Mouse (Mus musculus): ENCODE results near the gene Scaf1. TPM values are rescaled to one million over a fixed set of nuclear protein-coding genes. Genes with fewer than 3 reads are reported as not detected.

Scaf1 gene
- polyA plus RNA-seq, 1 experiment from 2014 or later: 49.4 TPM

DNA sequence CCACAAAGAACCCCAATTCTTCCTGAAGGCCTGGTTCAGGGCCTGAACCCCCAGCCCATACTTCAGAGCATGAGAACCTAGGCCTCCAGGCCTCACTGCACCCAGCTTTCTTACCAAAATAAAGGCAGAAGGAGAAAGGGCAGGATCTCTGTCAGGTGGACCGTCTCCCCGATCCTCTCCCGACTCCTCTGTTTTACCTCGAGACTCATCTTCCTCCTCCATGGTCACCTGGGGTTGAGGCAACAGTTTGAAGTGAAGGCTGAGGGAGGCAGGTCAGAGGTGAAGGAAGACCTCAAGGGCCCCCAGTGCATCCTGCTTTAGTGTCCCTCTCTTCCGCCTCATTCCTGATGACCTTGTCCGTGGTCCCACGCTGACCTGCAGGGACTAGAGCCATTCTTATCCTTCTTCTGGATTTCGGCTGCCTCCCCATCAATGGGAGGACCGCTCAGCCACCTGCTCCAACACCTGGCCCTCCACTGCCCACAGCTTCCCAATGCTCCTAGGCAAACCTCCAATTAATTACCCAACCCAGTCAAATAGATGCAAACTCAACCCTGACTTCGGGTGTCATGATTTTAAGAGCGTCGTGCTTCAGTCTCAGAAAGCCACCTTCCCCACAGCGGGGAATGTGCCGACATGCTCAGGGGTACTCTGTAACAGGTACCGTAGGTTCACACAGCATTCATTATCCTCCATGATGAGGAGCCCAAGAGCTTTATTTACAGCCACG is 2.6 kb downstream of the Scaf1 start:
- H3K9me3 ChIP-seq (ENCODE audit: control insufficient read depth, low read length): no peaks in the 10 kb centered on the region
- whole genome bisulfite sequencing: 94% methylated on average over 16 of the region's 16 CpGs
- ATAC-seq (replicated peaks; ENCODE audit: low FRiP score, low TSS enrichment, low read depth): no peak

DNA sequence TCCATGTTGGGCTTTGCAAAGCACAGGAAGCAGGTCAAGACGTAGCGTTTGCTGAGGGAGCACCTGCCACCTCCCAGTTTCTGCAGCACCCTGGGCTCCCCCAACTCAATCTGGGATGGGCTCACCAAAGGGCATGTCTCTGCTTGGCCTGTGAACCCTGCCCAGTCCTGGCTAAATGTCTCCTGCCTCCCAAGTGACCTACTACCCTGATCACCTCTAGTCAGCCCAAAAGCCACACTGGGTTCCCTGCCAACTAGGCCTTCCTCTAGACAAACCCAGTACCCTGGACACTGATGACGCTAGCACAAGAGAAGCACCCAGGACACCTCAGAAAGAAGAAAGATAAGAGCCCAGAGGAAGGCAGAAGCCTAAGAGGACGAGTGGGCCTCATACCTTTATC is 3.3 kb downstream of the Scaf1 start:
- H3K4me3 ChIP-seq (ENCODE audit: low read depth, low read length): no peak overlapping the region
- ATAC-seq (replicated peaks; ENCODE audit: low FRiP score, low TSS enrichment, low read depth) (no peak), DNase-seq (ENCODE audit: low spot score) (no peak)
- no peak overlapping the region for H3K9ac ChIP-seq (ENCODE audit: low read length)
- H3K4me1 ChIP-seq (replicated peaks; ENCODE audit: control insufficient read depth, insufficient read depth, low read length): peaks cover 6% of the 10 kb centered on the region
- H3K9me3 ChIP-seq (ENCODE audit: control insufficient read depth, low read length): no peaks in the 10 kb centered on the region
- H3K27me3 ChIP-seq (replicated peaks; ENCODE audit: control insufficient read depth, insufficient read depth, low read length): no peaks in the 10 kb centered on the region
- H3K27ac ChIP-seq (ENCODE audit: low read depth): no peak overlapping the region
- H3K36me3 ChIP-seq (ENCODE audit: control insufficient read depth, insufficient read depth, low read length): peaks cover 60% of the 10 kb centered on the region
- WGBS: 82% methylated on average over 4 of the region's 4 CpGs
- no peak overlapping the region for H3K4me2 ChIP-seq (ENCODE audit: low read length)

More for the DNA sequence above, 2.6 kb downstream of the Scaf1 start:
- H3K4me1 ChIP-seq (replicated peaks; ENCODE audit: control insufficient read depth, insufficient read depth, low read length): peaks cover 11% of the 10 kb centered on the region
- DNase-seq (ENCODE audit: low spot score): no peak
- H3K4me2 ChIP-seq (ENCODE audit: low read length): no peak overlapping the region
- H3K27me3 ChIP-seq (replicated peaks; ENCODE audit: control insufficient read depth, insufficient read depth, low read length): no peaks in the 10 kb centered on the region
- peaks cover 53% of the 10 kb centered on the region for H3K36me3 ChIP-seq (ENCODE audit: control insufficient read depth, insufficient read depth, low read length)
- no peak overlapping the region for H3K4me3 ChIP-seq (ENCODE audit: low read depth, low read length)
- H3K27ac ChIP-seq (ENCODE audit: low read depth): no peak overlapping the region
- H3K9ac ChIP-seq (ENCODE audit: low read length): no peak overlapping the region

DNA sequence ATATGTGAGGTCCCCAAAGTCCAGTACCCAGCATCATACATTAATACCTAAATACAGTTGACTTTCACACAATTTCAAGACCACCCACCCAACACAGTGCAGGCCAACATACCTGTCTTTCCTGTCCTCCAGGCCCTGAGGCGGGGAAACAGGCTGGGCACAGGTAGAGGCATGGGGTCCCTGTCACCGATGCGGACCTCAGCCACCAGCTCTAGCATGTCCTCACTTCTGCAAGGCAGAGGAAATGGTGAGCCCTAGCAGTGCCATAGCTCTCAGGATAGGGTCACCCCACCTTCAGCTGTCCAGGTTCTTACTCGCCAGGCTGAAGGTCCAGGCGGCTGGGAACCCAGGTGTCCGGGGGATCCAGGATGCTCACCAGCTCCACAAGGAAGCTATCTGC is 4.2 kb downstream of the Scaf1 start:
- Histone ChIP-seq H3K4me3 (ENCODE audit: low read depth, low read length) (no peak overlapping the region), H3K4me2 (ENCODE audit: low read length) (no peak overlapping the region), H3K9ac (ENCODE audit: low read length) (no peak overlapping the region), H3K4me1 (replicated peaks; ENCODE audit: control insufficient read depth, insufficient read depth, low read length) (peaks cover 6% of the 10 kb centered on the region), H3K36me3 (ENCODE audit: control insufficient read depth, insufficient read depth, low read length) (peaks cover 69% of the 10 kb centered on the region), H3K9me3 (ENCODE audit: control insufficient read depth, low read length) (no peaks in the 10 kb centered on the region), H3K27ac (ENCODE audit: low read depth) (no peak overlapping the region), H3K27me3 (replicated peaks; ENCODE audit: control insufficient read depth, insufficient read depth, low read length) (no peaks in the 10 kb centered on the region)
- ATAC-seq (replicated peaks; ENCODE audit: low FRiP score, low TSS enrichment, low read depth): no peak
- no peak for DNase-seq (ENCODE audit: low spot score)
- 97% methylated on average over 6 of the region's 6 CpGs for WGBS

DNA sequence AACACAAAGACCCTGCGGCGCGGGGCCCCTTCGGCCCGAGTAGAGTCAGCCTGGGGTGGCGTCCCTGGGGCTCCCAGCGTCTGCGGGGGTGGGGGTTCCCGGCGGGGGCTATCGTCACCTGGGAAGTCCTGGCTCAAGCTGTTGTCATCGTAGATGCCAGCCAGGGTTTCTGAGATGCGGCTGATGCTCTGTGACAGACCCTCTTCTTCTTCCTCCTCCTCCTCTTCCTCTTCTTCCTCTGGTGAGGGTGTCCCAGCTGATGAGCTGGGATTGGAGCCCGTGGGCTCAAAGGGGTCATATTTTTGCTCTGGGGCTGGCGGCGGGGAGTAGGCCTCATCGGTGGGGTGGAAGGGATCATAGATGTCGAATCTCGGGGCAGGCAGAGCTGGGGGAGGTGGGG is 7.8 kb downstream of the Scaf1 start:
- no peak overlapping the region for H3K27ac ChIP-seq (ENCODE audit: low read depth)
- H3K9me3 ChIP-seq (ENCODE audit: control insufficient read depth, low read length): no peaks in the 10 kb centered on the region
- no peak overlapping the region for H3K4me3 ChIP-seq (ENCODE audit: low read depth, low read length)
- DNase-seq (ENCODE audit: low spot score) (no peak), ATAC-seq (replicated peaks; ENCODE audit: low FRiP score, low TSS enrichment, low read depth) (no peak)
- no peaks in the 10 kb centered on the region for H3K27me3 ChIP-seq (replicated peaks; ENCODE audit: control insufficient read depth, insufficient read depth, low read length)
- no peaks in the 10 kb centered on the region for H3K4me1 ChIP-seq (replicated peaks; ENCODE audit: control insufficient read depth, insufficient read depth, low read length)
- H3K4me2 ChIP-seq (ENCODE audit: low read length): no peak overlapping the region
- peaks cover 97% of the 10 kb centered on the region for H3K36me3 ChIP-seq (ENCODE audit: control insufficient read depth, insufficient read depth, low read length)
- no peak overlapping the region for H3K9ac ChIP-seq (ENCODE audit: low read length)
- 97% methylated on average over 19 of the region's 19 CpGs for WGBS

DNA sequence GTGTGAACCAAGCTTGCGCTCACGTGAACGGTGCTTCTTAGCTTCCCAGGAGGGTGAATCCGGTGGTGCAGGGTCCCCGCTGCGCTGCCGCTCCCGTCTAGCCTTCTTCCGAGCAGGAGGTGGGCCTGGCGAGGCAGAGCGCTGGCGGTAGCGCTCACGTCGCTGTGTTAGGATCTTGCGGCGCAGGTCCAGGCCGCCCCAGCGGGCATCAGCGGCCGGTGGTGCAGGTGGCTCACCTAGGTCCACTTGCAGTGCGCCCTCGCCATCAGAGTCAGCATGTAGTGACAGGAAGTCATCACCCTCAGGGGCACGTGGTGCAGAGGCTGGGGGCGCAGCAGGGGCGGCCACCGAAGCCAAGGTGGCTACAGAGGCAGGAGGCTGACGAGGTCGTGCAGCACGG is 8.3 kb downstream of the Scaf1 start:
- no peak for ATAC-seq (replicated peaks; ENCODE audit: low FRiP score, low TSS enrichment, low read depth)
- no peak overlapping the region for H3K27ac ChIP-seq (ENCODE audit: low read depth)

DNA sequence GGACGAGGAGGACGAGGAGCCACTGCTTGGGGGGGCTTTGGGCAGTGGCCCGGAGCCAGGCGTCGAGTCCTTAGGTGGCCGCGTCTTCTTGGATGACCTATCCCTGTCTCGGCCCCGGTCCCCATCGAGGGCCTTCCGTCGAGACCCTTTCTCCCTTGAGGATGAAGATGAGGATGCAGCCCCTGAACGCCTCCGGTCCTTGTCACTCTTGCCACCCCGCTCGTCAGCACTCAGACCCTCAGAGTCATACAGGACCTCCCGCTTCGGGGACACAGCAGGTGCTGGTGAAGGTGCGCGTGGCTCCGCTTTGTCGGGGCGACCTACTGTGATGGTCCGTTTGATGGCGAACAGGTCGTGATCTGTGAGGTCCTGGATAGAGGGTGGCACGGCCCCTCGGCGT is 9.0 kb downstream of the Scaf1 start:
- ATAC-seq (replicated peaks; ENCODE audit: low FRiP score, low TSS enrichment, low read depth) (no peak), DNase-seq (ENCODE audit: low spot score) (no peak)
- Histone ChIP-seq H3K4me1 (replicated peaks; ENCODE audit: control insufficient read depth, insufficient read depth, low read length) (no peaks in the 10 kb centered on the region), H3K27me3 (replicated peaks; ENCODE audit: control insufficient read depth, insufficient read depth, low read length) (no peaks in the 10 kb centered on the region), H3K9ac (ENCODE audit: low read length) (no peak overlapping the region), H3K4me2 (ENCODE audit: low read length) (no peak overlapping the region), H3K9me3 (ENCODE audit: control insufficient read depth, low read length) (no peaks in the 10 kb centered on the region), H3K4me3 (ENCODE audit: low read depth, low read length) (no peak overlapping the region), H3K36me3 (ENCODE audit: control insufficient read depth, insufficient read depth, low read length) (peaks cover 97% of the 10 kb centered on the region), H3K27ac (ENCODE audit: low read depth) (no peak overlapping the region)
- WGBS: 93% methylated on average over 29 of the region's 29 CpGs

More for the DNA sequence above, 8.3 kb downstream of the Scaf1 start:
- H3K27me3 ChIP-seq (replicated peaks; ENCODE audit: control insufficient read depth, insufficient read depth, low read length): no peaks in the 10 kb centered on the region
- 95% methylated on average over 30 of the region's 30 CpGs for WGBS
- no peak for DNase-seq (ENCODE audit: low spot score)
- H3K36me3 ChIP-seq (ENCODE audit: control insufficient read depth, insufficient read depth, low read length): peaks cover 97% of the 10 kb centered on the region
- H3K9me3 ChIP-seq (ENCODE audit: control insufficient read depth, low read length): no peaks in the 10 kb centered on the region
- no peak overlapping the region for H3K4me3 ChIP-seq (ENCODE audit: low read depth, low read length)
- no peaks in the 10 kb centered on the region for H3K4me1 ChIP-seq (replicated peaks; ENCODE audit: control insufficient read depth, insufficient read depth, low read length)
- H3K9ac ChIP-seq (ENCODE audit: low read length): no peak overlapping the region
- no peak overlapping the region for H3K4me2 ChIP-seq (ENCODE audit: low read length)

DNA sequence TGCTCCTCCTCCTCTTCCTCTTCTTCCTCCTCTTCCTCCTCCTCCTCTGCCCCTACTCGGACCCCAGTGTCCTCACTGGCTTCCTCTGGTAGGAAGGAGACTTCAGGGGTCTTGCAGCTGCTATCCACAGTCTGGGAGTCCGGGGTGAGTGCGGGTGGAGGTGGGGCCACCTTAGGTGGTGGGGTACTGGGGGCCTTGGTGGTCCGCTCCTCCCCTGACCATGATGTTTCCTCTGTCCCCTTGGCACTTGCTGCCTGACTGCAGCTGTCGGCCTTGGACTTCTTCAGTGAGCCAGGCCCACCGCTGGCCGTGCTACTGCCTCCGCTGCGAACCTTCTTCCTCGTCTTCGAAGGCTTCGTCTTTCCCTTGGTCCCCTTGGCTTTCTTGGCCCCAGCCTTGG is 9.7 kb downstream of the Scaf1 start:
- ATAC-seq (replicated peaks; ENCODE audit: low FRiP score, low TSS enrichment, low read depth): no peak

DNA sequence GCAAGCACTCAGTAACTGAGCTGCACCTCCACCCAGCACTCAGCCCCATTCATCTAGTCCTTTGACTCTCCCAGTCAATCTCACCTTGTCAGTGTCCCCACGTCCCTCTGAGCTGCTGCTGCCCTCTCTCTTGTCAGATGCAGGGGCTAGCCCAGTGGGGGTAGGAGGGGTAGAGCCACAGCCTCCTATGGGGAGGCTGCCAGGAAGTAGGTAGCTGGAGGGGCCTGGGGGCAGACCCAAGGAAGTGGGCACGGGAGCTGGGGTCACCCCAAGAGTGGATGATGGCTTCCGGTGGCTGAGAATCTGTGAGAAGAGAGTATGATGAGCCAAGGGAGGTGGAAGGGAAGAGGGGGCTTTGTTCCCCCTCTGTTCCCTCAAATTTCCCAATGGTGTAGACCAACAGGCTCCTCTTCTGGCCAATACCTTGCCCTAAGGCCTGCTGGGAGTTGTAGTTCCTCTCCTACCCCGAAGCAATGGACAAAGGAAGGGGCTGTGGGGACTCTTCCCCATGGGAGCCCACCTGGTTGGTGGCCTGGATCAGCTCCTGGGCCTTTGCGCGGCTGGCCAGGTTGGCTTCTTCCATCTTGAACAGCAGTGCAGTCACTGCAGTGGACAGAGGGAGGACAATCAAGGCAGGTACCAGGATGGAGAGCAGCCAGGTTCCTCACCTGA is 10.7 kb downstream of the Scaf1 start:
- Histone ChIP-seq H3K4me1 (replicated peaks; ENCODE audit: control insufficient read depth, insufficient read depth, low read length) (no peaks in the 10 kb centered on the region), H3K27me3 (replicated peaks; ENCODE audit: control insufficient read depth, insufficient read depth, low read length) (no peaks in the 10 kb centered on the region), H3K4me2 (ENCODE audit: low read length) (no peak overlapping the region), H3K27ac (ENCODE audit: low read depth) (no peak overlapping the region), H3K9me3 (ENCODE audit: control insufficient read depth, low read length) (no peaks in the 10 kb centered on the region), H3K9ac (ENCODE audit: low read length) (no peak overlapping the region), H3K36me3 (ENCODE audit: control insufficient read depth, insufficient read depth, low read length) (peaks cover 99% of the 10 kb centered on the region), H3K4me3 (ENCODE audit: low read depth, low read length) (no peak overlapping the region)
- 85% methylated on average over 6 of the region's 6 CpGs for WGBS
- no peak for ATAC-seq (replicated peaks; ENCODE audit: low FRiP score, low TSS enrichment, low read depth)
- DNase-seq (ENCODE audit: low spot score): no peak

More for the DNA sequence above, 9.7 kb downstream of the Scaf1 start:
- no peak overlapping the region for H3K4me2 ChIP-seq (ENCODE audit: low read length)
- H3K4me3 ChIP-seq (ENCODE audit: low read depth, low read length): no peak overlapping the region
- H3K4me1 ChIP-seq (replicated peaks; ENCODE audit: control insufficient read depth, insufficient read depth, low read length): no peaks in the 10 kb centered on the region
- no peaks in the 10 kb centered on the region for H3K9me3 ChIP-seq (ENCODE audit: control insufficient read depth, low read length)
- H3K36me3 ChIP-seq (ENCODE audit: control insufficient read depth, insufficient read depth, low read length): peaks cover 97% of the 10 kb centered on the region
- H3K9ac ChIP-seq (ENCODE audit: low read length): no peak overlapping the region
- no peak overlapping the region for H3K27ac ChIP-seq (ENCODE audit: low read depth)
- DNase-seq (ENCODE audit: low spot score): no peak
- 93% methylated on average over 12 of the region's 12 CpGs for WGBS
- H3K27me3 ChIP-seq (replicated peaks; ENCODE audit: control insufficient read depth, insufficient read depth, low read length): no peaks in the 10 kb centered on the region

DNA sequence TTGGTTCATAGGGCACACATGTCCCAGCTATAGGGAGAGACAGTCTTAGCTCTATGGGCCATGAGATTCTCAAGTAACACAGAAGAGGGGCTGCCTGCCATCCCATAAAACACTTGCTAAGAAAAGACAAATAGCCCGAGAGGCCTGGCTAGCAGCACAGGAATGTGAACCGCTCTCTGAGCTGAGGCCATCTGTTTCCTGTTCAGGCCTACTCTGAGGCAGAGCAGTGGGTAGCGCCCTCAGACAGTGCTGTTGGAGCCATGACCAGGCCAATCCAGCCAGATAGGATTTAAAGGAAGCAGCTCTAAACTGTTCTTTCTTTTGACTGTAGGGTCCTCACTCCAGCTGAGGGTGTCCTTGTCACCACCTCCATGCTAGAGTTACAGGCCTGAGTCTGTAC is 11.6 kb downstream of the Scaf1 start:
- H3K27me3 ChIP-seq (replicated peaks; ENCODE audit: control insufficient read depth, insufficient read depth, low read length): no peaks in the 10 kb centered on the region
- H3K9ac ChIP-seq (ENCODE audit: low read length): no peak overlapping the region
- DNase-seq (ENCODE audit: low spot score) (no peak), ATAC-seq (replicated peaks; ENCODE audit: low FRiP score, low TSS enrichment, low read depth) (no peak)
- H3K36me3 ChIP-seq (ENCODE audit: control insufficient read depth, insufficient read depth, low read length): peaks cover 99% of the 10 kb centered on the region
- H3K4me2 ChIP-seq (ENCODE audit: low read length): no peak overlapping the region
- no peak overlapping the region for H3K4me3 ChIP-seq (ENCODE audit: low read depth, low read length)
- 37% methylated on average over 3 of the region's 3 CpGs for WGBS
- no peak overlapping the region for H3K27ac ChIP-seq (ENCODE audit: low read depth)
- no peaks in the 10 kb centered on the region for H3K9me3 ChIP-seq (ENCODE audit: control insufficient read depth, low read length)
- H3K4me1 ChIP-seq (replicated peaks; ENCODE audit: control insufficient read depth, insufficient read depth, low read length): peaks cover 3% of the 10 kb centered on the region; the same call in 1 of the 2 replicates

Data from intestine, embryonic 14.5 days (tissue).